Mouse (Mus musculus) liver, embryonic 16.5 days (tissue): Measurements from ENCODE around the gene Rbms3. TPM values are rescaled to one million over a fixed set of nuclear protein-coding genes. Genes with fewer than 3 reads are reported as not detected.

Experiments
- ATAC-seq: fragments of 200-750 bp; cut with Nextera tagmentation; 2 replicates; pipeline ENCODE4 v1.8.0; 2017; ENCODE audit warnings: low read depth, mild to moderate bottlenecking, moderate number of reproducible peaks, moderate library complexity
- H3K27ac ChIP-seq: fragments of 300-500 bp; sonication (generic); 2 replicates; pipeline ENCODE4 v1.5.1; 2014; ENCODE audit warnings: mild to moderate bottlenecking, low read length
- H3K27me3 ChIP-seq: fragments of 300-500 bp; sonication (generic); 2 replicates; pipeline ENCODE4 v1.6.1; 2014; ENCODE audit warnings: low read depth, low read length, mixed read lengths; ENCODE audit not compliant: control insufficient read depth, insufficient read depth
- H3K36me3 ChIP-seq: fragments of 300-500 bp; sonication (generic); 2 replicates; pipeline ENCODE4 v1.6.1; 2014; ENCODE audit warnings: mild to moderate bottlenecking; ENCODE audit not compliant: control insufficient read depth, insufficient read depth
- H3K4me1 ChIP-seq: fragments of 300-500 bp; sonication (generic); 2 replicates; pipeline ENCODE4 v1.6.1; 2014; ENCODE audit warnings: low read depth, low read length, mixed read lengths; ENCODE audit not compliant: control insufficient read depth
- H3K4me2 ChIP-seq: fragments of 300-500 bp; sonication (generic); 2 replicates; pipeline ENCODE4 v1.6.1; 2014; ENCODE audit warnings: low read depth, low read length, mixed read lengths
- H3K4me3 ChIP-seq: fragments of 300-500 bp; sonication (generic); 2 replicates; pipeline ENCODE4 v1.5.1; 2014; ENCODE audit warnings: low read depth, mild to moderate bottlenecking, low read length
- H3K9ac ChIP-seq: fragments of 300-500 bp; sonication (generic); 2 replicates; pipeline ENCODE4 v1.6.1; 2014; ENCODE audit warnings: low read depth, low read length
- H3K9me3 ChIP-seq: fragments of 300-500 bp; sonication (generic); replicated peaks from 2 replicates; pipeline ENCODE4 v1.6.1; 2016; ENCODE audit warnings: low read length; ENCODE audit not compliant: control insufficient read depth
- WGBS: fragments of 180-500 bp; shearing (Covaris S2); extraction: QIAGEN DNeasy Blood & Tissue Kit; methylation state at CpG from one replicate; pipeline ENCODE4 v1.1.7; 2014; ENCODE audit not compliant: insufficient replicate concordance; 5-methylcytosine and 5-hydroxymethylcytosine counted together
- polyA plus RNA-seq: library from polyadenylated mRNA; unstranded; fragments of >200 nt; fragmentation: Nextera tagmentation; extraction: Ambion mirVana; gene quantifications from 2 replicates; pipeline ENCODE4 v1.2.1, GENCODE M21; 2015

The Rbms3 gene
- polyA plus RNA-seq, 1 experiment from 2014 or later = 3.5 TPM

DNA sequence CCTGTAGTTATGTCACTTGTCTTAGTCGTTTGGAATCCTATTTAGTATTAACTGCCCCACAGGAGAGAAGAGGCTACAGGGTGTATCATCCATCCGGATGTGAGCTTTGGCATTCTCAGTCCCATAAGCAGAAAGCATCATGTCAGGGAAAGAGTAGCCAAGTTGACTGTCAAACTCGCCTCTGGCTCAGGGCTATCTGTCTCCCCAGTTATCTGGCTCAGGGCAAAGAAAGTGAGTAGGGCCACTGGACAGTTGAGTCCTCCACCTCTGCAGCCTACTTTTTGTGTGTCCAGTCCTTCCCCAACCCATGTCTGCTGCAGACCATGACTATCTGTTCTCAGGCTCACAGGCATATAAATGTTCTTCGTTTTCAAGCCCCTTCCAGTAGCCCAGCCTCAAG, 968.7 kb downstream of the Rbms3 start:
- WGBS = 45% methylated on average over 4 of the region's 4 CpGs
- Histone ChIP-seq H3K9ac (no peak overlapping the region), H3K4me2 (no peak overlapping the region), H3K4me3 (no peak overlapping the region), H3K4me1 (no peaks in the 10 kb centered on the region), H3K27me3 (no peaks in the 10 kb centered on the region), H3K36me3 (no peaks in the 10 kb centered on the region), H3K27ac (no peak overlapping the region), H3K9me3 (no peaks in the 10 kb centered on the region)
- ATAC-seq = no peak

DNA sequence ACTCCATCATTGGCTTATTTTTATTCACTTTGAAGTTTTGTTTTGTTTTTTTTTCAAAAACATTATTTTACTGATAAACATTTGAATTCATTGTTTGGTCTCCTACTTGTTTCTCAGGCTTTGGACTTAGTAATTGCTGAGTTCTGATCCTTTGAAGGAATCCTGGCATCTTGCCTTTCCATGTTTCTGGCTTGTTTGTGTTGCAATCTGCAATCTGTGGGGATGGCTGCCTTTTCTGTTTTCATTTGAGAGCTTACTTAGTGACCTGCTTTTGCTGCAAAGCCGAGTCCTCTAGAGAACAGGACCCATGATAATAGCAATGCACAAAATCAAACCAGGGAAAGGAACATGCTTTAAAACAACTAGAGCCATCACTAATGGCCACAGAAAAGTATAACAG, 969.8 kb downstream of the Rbms3 start:
- 53% methylated on average over 1 of the region's 1 CpGs for WGBS
- no peaks in the 10 kb centered on the region for H3K27me3 ChIP-seq
- no peaks in the 10 kb centered on the region for H3K36me3 ChIP-seq
- no peak overlapping the region for H3K4me3 ChIP-seq
- no peak overlapping the region for H3K4me2 ChIP-seq
- no peak overlapping the region for H3K9ac ChIP-seq
- no peak for ATAC-seq
- no peak overlapping the region for H3K27ac ChIP-seq
- no peaks in the 10 kb centered on the region for H3K4me1 ChIP-seq
- no peaks in the 10 kb centered on the region; the same call in 1 of the 2 replicates for H3K9me3 ChIP-seq

GRCm38 (mm10) chr9:116657141-116657540, 972.6 kb downstream of the Rbms3 start:
- Histone ChIP-seq H3K27me3 (no peaks in the 10 kb centered on the region), H3K4me2 (no peak overlapping the region), H3K36me3 (no peaks in the 10 kb centered on the region), H3K4me3 (no peak overlapping the region), H3K4me1 (no peaks in the 10 kb centered on the region), H3K9ac (no peak overlapping the region), H3K9me3 (no peaks in the 10 kb centered on the region; the same call in 1 of the 2 replicates), H3K27ac (no peak overlapping the region)
- ATAC-seq = no peak
- WGBS = 47% methylated on average over 2 of the region's 2 CpGs

- 80% methylated on average over 1 of the region's 1 CpGs for WGBS
- Histone ChIP-seq H3K9ac (no peak overlapping the region), H3K4me1 (no peaks in the 10 kb centered on the region), H3K36me3 (no peaks in the 10 kb centered on the region), H3K4me3 (no peak overlapping the region), H3K9me3 (no peaks in the 10 kb centered on the region; the same call in 1 of the 2 replicates), H3K27ac (no peak overlapping the region), H3K27me3 (no peaks in the 10 kb centered on the region), H3K4me2 (no peak overlapping the region)
- ATAC-seq = no peak
Measured at GRCm38 (mm10) chr9:116651414-116651813, 978.3 kb downstream of the Rbms3 start.

GRCm38 (mm10) chr9:116649955-116650354, 979.8 kb downstream of the Rbms3 start:
- no peaks in the 10 kb centered on the region for H3K9me3 ChIP-seq
- H3K27ac ChIP-seq = no peak overlapping the region
- WGBS = 61% methylated on average over 4 of the region's 4 CpGs
- H3K9ac ChIP-seq = no peak overlapping the region
- H3K4me3 ChIP-seq = no peak overlapping the region
- ATAC-seq = no peak
- no peaks in the 10 kb centered on the region for H3K27me3 ChIP-seq
- no peak overlapping the region for H3K4me2 ChIP-seq
- no peaks in the 10 kb centered on the region for H3K36me3 ChIP-seq
- no peaks in the 10 kb centered on the region for H3K4me1 ChIP-seq

- Histone ChIP-seq H3K4me2 (no peak overlapping the region), H3K27me3 (no peaks in the 10 kb centered on the region), H3K27ac (no peak overlapping the region), H3K9ac (no peak overlapping the region), H3K4me1 (no peaks in the 10 kb centered on the region), H3K36me3 (no peaks in the 10 kb centered on the region), H3K9me3 (no peaks in the 10 kb centered on the region), H3K4me3 (no peak overlapping the region)
- no peak for ATAC-seq
- 34% methylated on average over 9 of the region's 9 CpGs for WGBS
Measured at GRCm38 (mm10) chr9:116649086-116649792, 980.5 kb downstream of the Rbms3 start.

- Histone ChIP-seq H3K36me3 (no peaks in the 10 kb centered on the region), H3K4me1 (no peaks in the 10 kb centered on the region), H3K4me2 (no peak overlapping the region), H3K9ac (no peak overlapping the region), H3K9me3 (no peaks in the 10 kb centered on the region), H3K4me3 (no peak overlapping the region), H3K27ac (no peak overlapping the region), H3K27me3 (no peaks in the 10 kb centered on the region)
- 63% methylated on average over 8 of the region's 8 CpGs for WGBS
- ATAC-seq = no peak
Measured at GRCm38 (mm10) chr9:116644616-116645015, 985.1 kb downstream of the Rbms3 start.

DNA sequence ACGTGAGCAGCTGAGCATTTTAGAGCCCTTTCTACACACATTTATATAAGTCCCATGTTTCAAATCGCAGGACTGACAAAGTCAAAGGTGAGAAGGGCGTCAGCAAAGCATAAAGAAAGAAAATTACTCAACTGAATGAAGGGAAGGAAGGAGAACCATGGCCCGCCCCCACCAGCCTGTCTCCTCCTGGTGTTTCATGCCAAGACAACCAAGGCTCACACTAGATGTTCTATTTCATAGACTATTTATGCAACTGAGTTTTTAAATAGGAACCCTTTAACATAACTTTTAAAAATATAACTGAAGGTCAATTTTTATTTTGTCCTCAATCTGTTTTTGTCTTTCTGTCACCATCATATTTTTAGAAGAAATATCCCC, 989.4 kb downstream of the Rbms3 start:
- H3K36me3 ChIP-seq = no peaks in the 10 kb centered on the region
- H3K4me3 ChIP-seq = no peak overlapping the region
- no peaks in the 10 kb centered on the region for H3K4me1 ChIP-seq
- no peak overlapping the region for H3K27ac ChIP-seq
- WGBS = 39% methylated on average over 4 of the region's 4 CpGs
- H3K9ac ChIP-seq = no peak overlapping the region
- ATAC-seq = no peak
- H3K4me2 ChIP-seq = no peak overlapping the region
- no peaks in the 10 kb centered on the region for H3K27me3 ChIP-seq
- H3K9me3 ChIP-seq = no peaks in the 10 kb centered on the region

DNA sequence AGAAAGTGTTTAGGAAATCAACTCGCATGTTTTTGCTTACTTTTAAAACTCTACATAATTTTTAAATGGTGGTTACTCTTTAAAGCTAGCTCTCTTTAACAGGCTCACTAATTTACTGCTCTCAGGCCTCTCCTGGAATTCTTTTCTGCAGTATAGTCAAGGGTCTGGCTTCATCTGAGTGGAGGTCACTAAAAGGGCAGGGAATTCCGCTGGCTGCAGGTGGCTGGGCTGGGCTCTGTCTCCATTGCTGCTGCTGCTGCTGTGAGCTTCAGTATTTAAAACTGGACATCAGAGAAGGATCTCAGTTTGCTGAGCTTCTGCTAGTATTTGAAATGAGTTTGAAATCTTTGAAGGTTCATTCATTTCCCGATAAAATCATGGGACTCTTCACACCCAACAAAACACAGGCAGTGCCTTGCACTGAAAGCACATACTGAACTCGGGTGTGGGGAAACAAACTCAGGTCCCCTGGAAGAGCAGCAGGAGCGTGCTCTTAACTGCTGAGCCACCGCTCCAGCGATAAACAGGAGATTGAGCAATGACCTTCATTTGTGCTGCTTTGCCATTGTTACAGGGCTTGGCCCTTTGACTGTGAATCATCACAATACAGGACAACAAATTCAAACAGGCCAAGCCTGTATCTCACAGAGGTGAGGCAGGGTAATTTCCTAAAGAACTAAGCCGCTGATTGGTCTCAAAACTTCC, 990.0 kb downstream of the Rbms3 start:
- H3K27ac ChIP-seq = no peak overlapping the region
- no peak for ATAC-seq
- H3K9ac ChIP-seq = no peak overlapping the region
- no peaks in the 10 kb centered on the region for H3K27me3 ChIP-seq
- WGBS = 39% methylated on average over 8 of the region's 8 CpGs
- no peak overlapping the region for H3K4me2 ChIP-seq
- H3K9me3 ChIP-seq = no peaks in the 10 kb centered on the region
- no peaks in the 10 kb centered on the region for H3K4me1 ChIP-seq
- H3K36me3 ChIP-seq = no peaks in the 10 kb centered on the region
- H3K4me3 ChIP-seq = no peak overlapping the region
